Mouse (Mus musculus): ENCODE results near the gene Dusp15.
A peak's percentile ranks its signal among the peaks of the same experiment; 100 is the strongest.

Gene Dusp15

DNA sequence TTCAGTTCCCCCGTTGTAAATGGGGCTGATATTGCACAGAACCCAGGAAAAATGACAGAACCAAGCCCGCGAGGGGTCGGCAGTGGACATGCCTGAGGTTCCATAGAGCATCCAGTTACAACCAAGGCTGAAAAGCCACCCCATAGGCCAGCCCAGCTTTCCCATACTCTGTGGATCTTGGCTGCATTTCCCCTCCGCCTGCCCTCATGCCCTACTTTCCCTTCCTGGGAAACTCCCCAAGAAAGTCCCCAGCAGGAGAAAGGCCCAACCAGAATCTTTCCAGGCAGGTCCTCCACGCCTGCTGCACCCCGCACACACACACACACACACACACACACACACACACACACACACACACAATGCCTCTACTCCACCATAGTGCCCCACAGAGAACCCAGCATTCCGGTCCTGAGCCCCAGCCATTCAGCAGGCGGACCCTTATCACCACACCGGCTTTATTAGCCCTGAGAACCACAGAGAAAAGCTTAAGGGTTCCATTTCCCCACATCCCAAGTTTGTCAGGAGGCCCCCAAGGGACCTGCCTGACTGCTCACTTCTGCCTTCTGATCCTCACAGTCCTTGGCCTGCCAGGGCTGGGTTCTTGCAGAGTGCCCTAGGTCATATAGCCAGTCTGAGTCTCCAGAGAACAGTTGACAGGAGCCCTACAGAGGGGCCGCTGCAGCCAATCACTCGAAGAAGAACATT is 19.9 kb downstream of the Dusp15 start:
- DNase-seq (ENCODE audit: low spot score in 2 of 2), result no peak

DNA sequence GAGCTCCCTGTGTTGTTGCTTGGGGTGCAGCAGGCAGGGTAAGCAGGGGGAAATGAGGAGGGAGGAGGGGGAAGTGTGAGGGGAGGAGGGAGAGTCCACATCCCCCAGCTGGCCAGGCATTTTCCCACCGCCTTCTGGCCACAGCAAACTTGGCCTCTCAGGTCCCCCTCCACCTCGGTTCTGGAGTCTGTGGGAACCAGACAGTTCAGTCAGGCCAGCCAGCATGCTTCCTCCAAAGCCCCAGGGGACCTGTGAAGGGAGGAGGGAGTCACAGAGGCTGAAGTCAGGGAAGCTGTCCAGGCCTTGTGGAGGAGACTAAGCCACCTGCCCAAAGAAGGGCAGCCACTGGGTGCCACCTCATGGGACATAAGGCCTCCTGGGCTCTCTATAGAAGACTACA is 21.2 kb downstream of the Dusp15 start:
- no peak for DNase-seq (ENCODE audit: low spot score in 2 of 2)

DNA sequence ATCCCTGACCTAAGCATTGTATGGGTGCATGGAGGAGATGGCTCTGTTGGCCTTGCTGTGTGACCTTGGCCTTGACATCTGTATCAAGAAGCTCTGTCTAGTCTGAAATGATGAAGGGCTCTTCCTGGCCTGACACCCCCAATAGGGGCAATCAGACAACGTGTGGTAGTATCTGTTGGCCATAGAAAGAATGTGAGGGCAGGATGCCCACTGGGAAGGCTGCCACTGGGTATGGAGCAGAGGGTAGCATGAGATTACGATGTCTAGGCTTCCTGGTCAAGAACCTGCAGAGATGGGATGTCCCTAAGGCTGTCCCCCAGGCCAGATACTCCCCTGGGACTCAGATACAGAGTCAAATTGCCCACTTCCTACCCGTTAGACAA is 22.5 kb downstream of the Dusp15 start:
- no peak for DNase-seq (ENCODE audit: low spot score in 2 of 2)

DNA sequence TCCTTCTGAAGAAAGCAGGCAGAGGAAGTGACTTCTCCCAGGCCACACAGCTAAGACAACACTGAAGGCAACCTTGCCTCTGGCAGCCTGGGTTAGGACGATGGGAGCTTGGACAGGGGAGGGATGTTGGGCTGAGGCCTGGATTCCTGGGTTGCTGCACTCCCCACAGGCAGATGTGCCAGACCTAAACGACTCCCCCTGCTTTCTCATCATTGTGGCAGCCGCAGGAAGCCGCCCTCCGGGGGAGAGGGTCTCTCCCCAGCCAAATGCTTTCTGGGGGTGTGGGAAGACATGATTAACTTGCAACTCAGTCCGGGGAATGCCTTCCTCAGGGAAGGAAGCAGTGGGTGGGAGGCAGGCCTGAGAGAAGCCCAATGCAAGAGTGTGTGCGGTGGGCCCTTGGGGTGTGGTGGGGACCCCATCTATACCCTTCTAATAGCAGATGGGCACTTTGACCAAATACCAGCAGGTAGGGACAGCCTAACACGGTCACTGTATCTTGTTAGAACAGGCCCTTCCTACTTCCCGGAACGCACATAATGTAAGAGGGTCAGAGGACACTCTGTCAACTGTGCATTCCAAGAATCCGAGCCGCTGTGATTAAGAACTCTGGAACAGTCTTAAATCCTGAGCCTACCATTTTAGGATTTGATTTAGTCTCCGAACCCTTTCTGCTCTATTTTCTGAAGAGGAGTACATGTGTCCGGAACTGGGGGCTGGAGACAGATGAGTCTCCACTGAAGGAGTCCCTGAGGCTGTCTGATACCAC is 23.1 kb downstream of the Dusp15 start:
- no peak for DNase-seq (ENCODE audit: low spot score in 2 of 2)

DNA sequence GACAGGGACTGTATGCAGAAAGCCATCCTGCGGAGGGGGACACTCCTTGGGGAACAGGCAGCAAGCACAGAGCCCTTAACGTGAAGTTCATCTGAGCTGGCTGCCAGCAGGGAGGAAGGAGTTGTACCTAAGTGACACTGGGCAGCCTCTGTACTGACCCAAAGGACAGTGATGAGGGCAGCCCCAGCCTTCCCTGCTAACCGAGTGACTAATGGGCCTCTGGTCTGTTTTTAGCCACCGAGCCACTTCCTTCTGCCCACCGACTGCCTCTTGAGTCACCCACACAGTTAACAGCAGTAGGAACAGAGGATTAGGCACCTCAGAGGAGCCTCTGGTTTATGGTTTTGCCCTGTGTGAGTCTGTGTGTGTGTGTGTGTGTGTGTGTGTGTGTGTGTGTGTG is 24.1 kb downstream of the Dusp15 start:
- peak in 1 of 2 experiments; percentile 23 for DNase-seq (ENCODE audit: low spot score in 2 of 2)

DNA sequence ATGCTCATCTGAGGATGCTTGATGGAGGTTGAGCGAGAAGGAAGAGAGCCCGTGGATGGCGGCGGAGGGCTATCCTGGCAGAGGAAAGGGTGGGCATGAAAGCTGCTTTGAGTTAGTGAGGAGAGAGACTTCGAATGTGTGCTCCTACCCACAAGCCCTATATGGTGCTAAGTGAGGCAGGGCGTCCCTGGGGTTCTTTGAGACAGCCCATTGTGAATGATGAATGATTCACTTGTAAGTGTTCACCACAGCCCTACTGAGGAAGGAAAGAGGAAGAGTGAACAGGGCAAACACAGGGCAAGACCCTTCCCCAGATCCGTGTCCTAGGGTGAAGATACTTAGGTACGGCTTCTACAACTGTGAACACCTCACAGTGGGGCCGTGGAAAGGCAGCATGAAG is 24.6 kb downstream of the Dusp15 start:
- DNase-seq (ENCODE audit: low spot score in 2 of 2), result no peak

DNA sequence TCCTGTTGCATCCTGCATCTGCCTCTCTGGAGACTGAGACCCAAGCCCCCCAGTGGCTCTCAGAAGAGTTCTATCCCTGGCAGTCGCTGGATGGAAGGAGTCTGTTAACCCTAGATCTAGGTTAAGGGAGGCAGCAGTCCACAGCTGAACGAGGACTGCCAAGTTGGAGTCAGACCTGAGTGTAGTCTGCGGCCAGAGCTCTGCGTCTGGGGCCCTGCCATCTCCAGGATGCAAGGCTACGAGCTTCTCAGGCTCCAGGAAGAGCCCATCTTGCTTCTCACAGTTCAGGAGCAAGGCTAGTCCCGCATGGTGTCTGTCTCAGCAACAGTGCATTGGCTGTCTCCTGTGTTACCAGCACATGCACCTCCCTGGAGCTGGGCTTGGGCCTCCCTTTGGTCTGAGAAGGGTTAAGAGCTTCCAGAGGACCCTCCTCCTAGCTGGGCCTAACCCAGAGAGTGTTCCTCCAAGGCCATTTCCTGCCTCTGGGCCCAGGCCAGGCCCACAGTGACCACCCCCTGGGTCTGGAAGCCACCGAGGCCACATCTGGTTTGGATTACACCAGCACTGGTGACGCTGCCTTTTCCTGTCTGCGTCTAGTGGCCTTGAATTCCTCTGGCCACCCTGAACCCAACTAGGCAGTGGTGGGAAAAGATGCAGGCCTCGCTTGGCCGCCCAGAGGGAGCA is 26.2 kb downstream of the Dusp15 start:
- no peak for DNase-seq (ENCODE audit: low spot score in 2 of 2)

DNA sequence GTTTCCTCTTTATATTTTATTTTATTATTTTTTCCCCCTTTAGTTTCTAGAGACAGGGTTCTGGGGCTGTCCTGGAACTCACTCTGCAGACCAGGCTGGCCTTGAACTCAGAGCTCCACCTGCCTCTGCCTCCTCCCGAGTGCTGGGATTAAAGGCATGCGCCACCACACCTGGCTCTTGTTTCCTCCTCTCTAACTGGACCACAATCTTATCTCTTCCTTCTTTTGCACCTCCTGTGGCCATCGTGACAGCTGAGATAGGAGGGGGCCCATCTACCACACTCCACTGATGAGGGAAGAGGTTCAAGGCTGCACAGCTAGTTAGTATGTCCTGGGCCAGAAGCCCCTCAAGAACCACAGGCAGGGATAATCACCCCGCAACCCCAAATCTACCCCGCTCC is 27.0 kb downstream of the Dusp15 start:
- no peak for DNase-seq (ENCODE audit: low spot score in 2 of 2)

DNA sequence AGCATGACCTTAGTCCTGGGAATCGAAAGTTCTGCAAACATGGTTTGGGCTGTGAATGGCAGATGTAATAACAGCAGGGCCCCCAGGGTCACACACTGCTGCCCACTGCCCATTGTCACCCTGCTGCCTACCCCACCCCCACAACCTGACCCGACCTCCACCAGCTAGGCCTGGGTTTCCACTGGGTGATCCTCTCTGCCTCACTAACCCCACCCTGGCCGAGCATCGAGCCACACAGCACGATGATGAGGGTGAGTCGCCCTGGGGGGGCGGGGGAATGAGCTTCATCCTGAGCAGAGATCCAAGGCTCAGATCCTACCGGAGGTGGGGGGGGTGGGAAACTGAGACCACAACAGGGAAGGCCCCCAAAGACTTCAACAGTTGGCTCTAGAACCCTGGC is 27.4 kb downstream of the Dusp15 start:
- no peak for DNase-seq (ENCODE audit: low spot score in 2 of 2)

DNA sequence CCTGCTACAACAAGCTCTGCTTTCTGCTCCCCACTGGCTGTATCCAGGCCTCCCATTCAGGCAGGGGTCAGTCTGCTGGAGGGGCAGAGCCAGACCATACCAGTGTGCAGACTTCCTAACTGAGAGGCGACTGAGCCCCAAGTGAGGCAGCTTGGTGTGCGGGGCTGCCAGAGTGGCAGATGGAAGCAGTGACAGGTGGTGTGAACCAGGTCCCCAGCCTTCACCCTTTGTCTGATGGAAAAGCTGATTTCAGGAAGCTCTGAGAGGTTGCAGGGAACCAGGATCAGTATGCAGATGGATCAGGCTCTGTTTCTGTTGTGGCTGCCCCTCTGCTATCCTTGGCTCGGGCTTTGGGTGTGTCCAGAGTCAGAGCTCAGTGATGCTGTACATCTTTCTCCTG is 27.9 kb downstream of the Dusp15 start:
- no peak for DNase-seq (ENCODE audit: low spot score in 2 of 2)

DNA sequence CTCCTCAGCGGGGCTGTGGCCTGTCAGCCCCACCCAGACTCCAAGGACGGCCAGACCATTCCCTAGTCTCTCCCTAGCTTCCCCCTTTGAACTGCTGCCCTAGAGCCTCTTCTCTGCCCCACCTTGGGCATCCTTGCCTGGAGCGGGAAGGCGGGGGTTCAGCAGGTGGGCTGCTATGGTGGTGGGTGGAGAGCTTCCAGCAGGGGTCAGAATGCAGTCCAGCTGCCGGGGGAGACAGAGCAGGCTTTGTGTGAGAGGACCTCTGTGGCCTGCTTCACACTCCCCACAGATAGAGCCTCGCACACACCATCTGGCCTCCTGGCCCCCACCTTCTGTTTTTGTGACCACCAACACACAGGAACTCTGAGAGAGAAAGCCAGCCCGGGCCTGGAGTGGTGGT is 29.1 kb downstream of the Dusp15 start:
- DNase-seq (ENCODE audit: low spot score in 2 of 2), result no peak

DNA sequence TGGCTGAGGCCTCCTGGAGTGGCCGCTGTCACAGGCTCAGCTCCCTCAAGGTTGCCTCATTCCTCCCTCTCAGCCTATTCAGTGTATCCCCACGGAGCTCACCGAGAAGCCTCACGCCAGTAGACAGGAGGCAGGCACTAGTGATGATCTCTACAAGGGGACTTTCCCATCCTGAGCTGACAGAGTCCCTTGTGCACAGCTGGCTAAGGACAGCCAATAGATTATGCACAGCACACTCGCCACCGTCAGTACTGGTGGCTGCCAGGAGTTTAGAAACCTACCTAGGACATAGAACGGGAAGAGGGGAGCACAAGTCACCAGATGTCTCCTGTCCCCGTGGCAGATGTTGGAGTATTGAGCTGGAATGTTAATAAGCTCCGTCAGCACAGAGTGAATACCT is 33.8 kb downstream of the Dusp15 start:
- no peak for DNase-seq (ENCODE audit: low spot score in 2 of 2)

DNA sequence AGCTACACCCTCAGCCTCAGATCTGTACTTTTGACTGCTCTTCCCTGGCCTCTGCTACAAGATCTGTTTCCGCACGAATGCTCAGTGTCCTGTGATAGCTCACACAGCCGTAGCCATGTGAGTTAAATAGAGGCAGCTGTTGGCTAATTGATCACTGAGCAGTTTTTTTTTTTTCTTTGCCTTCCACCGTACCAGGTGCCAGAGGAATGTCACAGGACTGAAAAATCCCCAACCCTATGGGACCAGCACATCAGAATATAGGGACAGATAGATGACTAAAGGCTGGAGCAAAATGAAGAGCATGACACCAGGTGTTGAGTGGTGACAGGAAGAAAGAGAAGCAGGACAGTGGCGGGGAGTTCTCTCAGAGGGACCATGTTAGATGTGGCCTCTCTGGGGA is 35.4 kb downstream of the Dusp15 start:
- no peak for DNase-seq (ENCODE audit: low spot score in 2 of 2)

DNA sequence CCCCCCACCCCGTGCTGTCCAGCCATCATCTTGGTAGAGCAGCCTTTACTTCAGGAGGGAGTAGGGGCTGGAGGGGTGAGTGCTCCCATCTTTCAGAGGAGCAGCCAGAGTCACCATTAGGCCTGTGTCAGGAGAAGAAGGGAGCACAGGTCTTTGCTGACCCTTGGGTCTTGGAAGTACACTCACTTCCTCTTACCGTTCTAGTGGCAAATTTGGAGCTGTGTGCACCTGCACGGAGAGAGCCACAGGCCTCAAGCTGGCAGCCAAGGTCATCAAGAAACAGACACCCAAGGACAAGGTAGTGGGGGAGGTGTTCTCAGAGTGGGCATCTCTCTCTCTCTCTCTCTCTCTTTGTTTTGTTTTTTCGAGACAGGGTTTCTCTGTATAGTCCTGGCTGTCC is 36.0 kb downstream of the Dusp15 start:
- DNase-seq (ENCODE audit: low spot score in 2 of 2), result no peak

DNA sequence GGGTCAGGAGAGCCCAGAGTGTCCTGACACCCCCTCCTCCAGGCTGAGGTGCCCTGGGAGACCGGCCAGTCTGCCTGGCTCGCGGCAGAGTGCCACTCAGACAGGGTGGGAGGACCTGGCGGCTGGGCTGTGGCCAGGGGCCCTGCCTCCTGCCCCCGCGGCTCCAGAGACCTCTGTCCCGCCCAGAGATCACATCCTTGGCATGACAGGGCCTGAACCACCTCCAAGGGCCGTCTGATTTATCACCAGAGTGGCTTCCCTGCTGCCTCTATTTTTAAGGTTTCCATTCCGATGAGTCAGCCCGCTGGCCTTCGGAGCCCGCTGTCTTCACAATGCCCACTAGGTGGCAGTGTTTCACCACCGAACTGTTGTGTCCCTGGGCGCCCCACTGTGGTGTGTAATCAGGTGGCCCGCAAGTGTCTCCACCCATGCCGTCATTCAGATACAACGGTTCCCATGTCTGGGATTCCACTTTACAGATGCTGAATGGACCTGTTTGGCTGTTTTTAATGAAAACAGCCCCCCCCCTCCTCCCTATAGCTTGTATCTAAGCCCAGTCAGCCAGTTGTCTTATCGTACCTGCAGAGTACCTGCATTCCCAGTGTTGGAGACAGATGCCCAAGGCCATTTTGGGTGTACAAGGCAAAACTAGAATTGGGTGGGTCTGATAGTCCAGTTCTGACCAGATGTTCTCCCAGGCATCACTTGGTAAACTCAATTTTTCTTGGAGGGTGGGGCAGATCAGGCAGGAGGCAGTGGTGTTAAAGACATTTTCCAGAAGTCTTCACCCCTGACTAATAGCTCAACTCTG is 37.0 kb downstream of the Dusp15 start:
- peak; percentile 93 to 95 for DNase-seq (ENCODE audit: low spot score in 2 of 2)

DNA sequence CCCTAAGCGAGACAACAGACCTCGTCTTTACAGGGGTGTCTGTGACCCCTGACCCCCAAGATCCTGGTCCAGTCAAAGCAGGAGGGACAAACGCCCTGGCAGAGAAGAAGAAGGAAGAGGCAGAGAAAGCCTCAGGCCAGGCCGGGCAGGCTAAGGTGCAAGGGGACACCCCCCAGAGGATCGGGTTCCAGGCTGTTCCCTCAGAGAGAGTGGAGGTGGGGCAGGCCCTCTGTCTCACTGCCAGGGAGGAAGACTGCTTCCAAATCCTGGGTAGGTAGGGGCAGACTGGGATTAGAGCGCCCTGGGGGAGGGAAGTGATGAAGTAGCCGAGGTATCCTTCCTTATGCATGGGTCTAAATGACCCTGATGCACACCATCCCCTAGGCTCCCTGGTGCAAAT is 38.0 kb downstream of the Dusp15 start:
- DNase-seq (ENCODE audit: low spot score in 2 of 2), result no peak

DNA sequence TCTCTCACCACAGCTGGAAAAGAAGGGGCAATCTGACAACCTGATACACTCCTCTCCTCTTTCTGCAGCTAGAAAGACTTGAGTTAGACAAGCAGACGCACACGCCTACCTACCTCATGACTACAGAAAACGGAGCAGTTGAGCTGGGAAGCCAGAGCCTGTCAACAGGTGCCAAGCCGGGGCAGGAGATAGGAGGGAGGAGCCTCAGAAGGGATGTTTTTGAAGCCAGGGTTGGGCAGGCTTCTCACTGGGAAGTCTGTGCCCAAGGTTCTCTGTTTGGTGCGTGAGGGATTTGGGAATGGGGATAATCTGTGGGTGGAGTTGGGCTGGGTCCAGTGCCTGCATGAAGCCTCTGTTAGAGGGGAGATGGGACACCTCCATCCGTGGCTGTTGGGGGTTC is 40.1 kb downstream of the Dusp15 start:
- DNase-seq (ENCODE audit: low spot score in 2 of 2), result no peak

DNA sequence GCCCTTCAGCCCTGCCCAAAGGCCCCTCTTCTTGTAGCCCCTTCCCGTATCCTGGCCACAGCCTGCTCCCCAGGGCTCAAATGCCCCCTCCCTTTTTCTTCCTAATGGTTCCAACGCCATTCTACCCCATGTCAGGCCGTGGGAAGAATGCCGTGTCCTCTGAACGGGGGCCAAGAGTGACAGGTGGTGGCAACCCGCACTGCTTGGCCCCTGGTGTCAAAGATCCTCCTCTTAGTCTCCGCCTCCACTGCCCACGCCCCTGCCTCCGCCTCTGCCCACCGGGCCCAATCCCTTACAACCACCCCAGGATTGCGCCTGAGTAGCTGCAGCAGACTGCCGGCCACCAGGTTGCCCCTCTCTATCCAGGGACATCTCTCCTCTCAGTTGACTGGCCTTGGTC is 40.5 kb downstream of the Dusp15 start, which contains the start of gene Mylk2:
Gene Mylk2, plus strand, starts transcription at position 322 of the 400 bp plus-strand sequence.
- DNase-seq (ENCODE audit: low spot score in 2 of 2), result no peak

DNA sequence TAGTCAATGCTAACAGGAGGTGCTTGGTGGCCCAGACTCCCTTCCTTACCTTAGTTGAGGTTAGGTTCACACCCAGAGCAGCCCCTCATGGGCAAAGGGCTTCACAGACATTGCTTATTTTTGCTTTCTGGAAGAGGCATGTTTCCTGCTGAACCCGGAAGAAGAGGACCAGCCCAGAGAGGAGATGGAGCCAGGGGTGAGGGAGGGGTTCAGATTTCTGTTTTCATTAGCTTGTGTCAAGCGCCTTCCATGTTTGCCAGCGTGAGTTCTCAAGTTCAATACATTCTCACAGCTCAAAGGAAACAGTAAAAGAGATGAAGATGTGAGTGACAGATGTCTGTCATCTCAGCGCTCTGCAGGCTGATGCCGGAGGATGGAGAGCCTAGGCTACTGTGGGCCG is 41.6 kb downstream of the Dusp15 start:
- DNase-seq (ENCODE audit: low spot score in 2 of 2), result no peak

DNA sequence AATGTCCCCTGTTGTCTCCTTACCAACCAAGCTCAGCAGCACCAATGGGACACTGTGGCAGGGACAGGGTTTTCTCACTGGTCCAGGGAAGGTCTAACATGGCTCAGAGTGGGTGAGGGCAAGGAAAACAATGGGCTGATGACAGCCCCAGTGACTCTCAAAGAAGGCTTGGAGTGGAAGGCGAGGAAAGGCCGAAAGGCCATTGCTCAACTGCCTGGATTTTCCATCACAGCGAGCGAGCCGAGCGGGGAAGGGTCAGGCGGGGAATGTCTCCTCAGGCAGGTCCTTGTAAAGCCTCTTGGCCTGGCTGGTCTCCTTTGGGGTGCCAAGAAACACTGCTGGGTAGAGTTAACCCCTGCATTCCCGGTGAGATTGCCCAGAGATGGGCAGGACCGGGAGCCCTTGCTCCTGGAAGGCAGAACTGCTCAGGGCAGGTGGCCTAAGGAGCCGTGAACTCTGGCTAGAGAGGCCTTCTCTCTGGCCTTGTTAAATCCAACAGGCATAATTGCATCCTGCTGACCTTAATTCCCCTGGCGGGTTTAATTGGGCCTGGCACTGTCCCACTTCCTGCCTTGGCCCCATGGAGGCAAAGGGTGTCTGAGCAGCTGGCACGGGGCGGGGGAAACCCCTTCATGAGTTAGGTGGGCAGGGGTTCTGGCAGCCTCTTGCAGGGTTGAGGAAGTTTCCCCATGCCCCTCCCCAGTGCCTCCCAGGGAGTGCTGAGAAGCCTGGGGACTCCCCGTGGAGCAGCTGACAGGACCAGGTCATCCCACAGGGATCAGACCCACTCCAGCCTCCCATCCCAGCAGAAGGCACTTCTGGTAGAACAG is 44.2 kb downstream of the Dusp15 start:
- no peak for DNase-seq (ENCODE audit: low spot score in 2 of 2)
